Mouse (Mus musculus) small intestine, adult 2 months (tissue): ENCODE results near the gene Tk1. TPM values are rescaled to one million over a fixed set of nuclear protein-coding genes. Genes with fewer than 3 reads are reported as not detected.

Experiments used
- H3K27ac ChIP-seq: fragments of 200-500 bp; 2 replicates; pipeline ENCODE4 v1.5.1; 2012; ENCODE audit warnings: low read depth, low read length, control low read depth, inconsistent platforms; ENCODE audit not compliant: insufficient read depth
- H3K27me3 ChIP-seq: fragments of 200-500 bp; 2 replicates; pipeline ENCODE4 v1.6.1; 2012; ENCODE audit warnings: mild to moderate bottlenecking, moderate library complexity, low read length, inconsistent platforms; ENCODE audit not compliant: control insufficient read depth, insufficient read depth
- H3K36me3 ChIP-seq: fragments of 200-500 bp; 2 replicates; pipeline ENCODE4 v1.6.1; 2012; ENCODE audit warnings: mild to moderate bottlenecking, low read length, control low read depth, inconsistent platforms; ENCODE audit not compliant: control insufficient read depth, insufficient read depth
- H3K4me1 ChIP-seq: fragments of 200-500 bp; 2 replicates; pipeline ENCODE4 v1.6.1; 2012; ENCODE audit warnings: low read length, inconsistent platforms, mixed read lengths; ENCODE audit not compliant: control insufficient read depth, insufficient read depth, insufficient read length
- H3K4me3 ChIP-seq: fragments of 200-500 bp; 2 replicates; pipeline ENCODE4 v1.5.1; 2012; ENCODE audit warnings: low read depth, mild to moderate bottlenecking, control low read depth, inconsistent platforms, low read length, moderate library complexity
- CTCF ChIP-seq: fragments of 200-500 bp; IDR thresholded peaks from 2 replicates; pipeline ENCODE4 v1.5.1; 2012; ENCODE audit warnings: low read depth, mild to moderate bottlenecking, control low read depth, inconsistent platforms, low read length, moderate library complexity, mixed read lengths; ENCODE audit not compliant: insufficient replicate concordance, insufficient read length; ENCODE audit errors: extremely low read depth
- POLR2A ChIP-seq: fragments of 200-500 bp; IDR thresholded peaks from 2 replicates; pipeline ENCODE4 v1.6.1; 2012; ENCODE audit warnings: low read depth, mild to moderate bottlenecking, control low read depth, inconsistent platforms, low read length, moderate library complexity
- WGBS: fragments of 180-500 bp; shearing (Covaris S2); methylation state at CpG from one replicate; pipeline ENCODE4 v1.1.7; 2018; 5-methylcytosine and 5-hydroxymethylcytosine counted together
- polyA plus RNA-seq: library from polyadenylated mRNA; depleted of rRNA; stranded (reverse); fragments of >200 nt; gene quantifications from 2 replicates; pipeline ENCODE4 v1.2.3, GENCODE M21; 2012

Gene Tk1
- polyA plus RNA-seq, 1 experiment: 52.2 TPM

- peaks cover 28% of the 10 kb centered on the region for H3K4me1 ChIP-seq
- H3K27me3 ChIP-seq: no peaks in the 10 kb centered on the region
- H3K4me3 ChIP-seq: peak overlapping the region; percentile 80
- TF ChIP-seq CTCF: peak; percentile 31; the same call in 1 of the 2 replicates
- TF ChIP-seq POLR2A: no peak
- peaks cover 1% of the 10 kb centered on the region for H3K36me3 ChIP-seq
- peak overlapping the region; percentile 58; the same call in 1 of the 2 replicates for H3K27ac ChIP-seq
- 47% methylated on average over 31 of the region's 31 CpGs for WGBS
Measured at GRCm38 (mm10) chr11:117783089-117783488, 42.8 kb downstream of the Tk1 start.

GRCm38 (mm10) chr11:117782705-117783034 lies 43.2 kb downstream of the Tk1 start:
- Histone ChIP-seq H3K4me3 (peak overlapping the region; percentile 80), H3K27me3 (no peaks in the 10 kb centered on the region), H3K36me3 (peaks cover 5% of the 10 kb centered on the region), H3K27ac (peak overlapping the region; percentile 58), H3K4me1 (peaks cover 31% of the 10 kb centered on the region)
- 0 out of 2 replicates have a peak, but pooled peaks have one; percentile 13 for TF ChIP-seq POLR2A
- no peak for TF ChIP-seq CTCF
- 81% methylated on average over 9 of the region's 9 CpGs for WGBS

- Histone ChIP-seq H3K27ac (peak within 1 kb of the TSS; percentile 97), H3K4me1 (peaks cover 31% of the 10 kb centered on the region), H3K4me3 (peak within 1 kb of the TSS; percentile 80), H3K36me3 (peaks cover 9% of the 10 kb centered on the region), H3K27me3 (no peaks in the 10 kb centered on the region)
- TF ChIP-seq POLR2A (0 out of 2 replicates have a peak, but pooled peaks have one; percentile 9), CTCF (no peak)
- WGBS: 68% methylated on average over 24 of the region's 24 CpGs
Measured at GRCm38 (mm10) chr11:117781993-117782704, 43.7 kb downstream of the Tk1 start, which contains the start of the genes Tmc8 and Tmc6. Gene Tmc8 (plus strand): TSS chr11:117782076. Gene Tmc6 (minus strand): TSS chr11:117782198.

- Histone ChIP-seq H3K4me3 (peak overlapping the region; percentile 80), H3K4me1 (peaks cover 31% of the 10 kb centered on the region)
- WGBS: 6% methylated on average over 18 of the region's 18 CpGs
Measured at GRCm38 (mm10) chr11:117781199-117781821, 44.6 kb downstream of the Tk1 start.

DNA sequence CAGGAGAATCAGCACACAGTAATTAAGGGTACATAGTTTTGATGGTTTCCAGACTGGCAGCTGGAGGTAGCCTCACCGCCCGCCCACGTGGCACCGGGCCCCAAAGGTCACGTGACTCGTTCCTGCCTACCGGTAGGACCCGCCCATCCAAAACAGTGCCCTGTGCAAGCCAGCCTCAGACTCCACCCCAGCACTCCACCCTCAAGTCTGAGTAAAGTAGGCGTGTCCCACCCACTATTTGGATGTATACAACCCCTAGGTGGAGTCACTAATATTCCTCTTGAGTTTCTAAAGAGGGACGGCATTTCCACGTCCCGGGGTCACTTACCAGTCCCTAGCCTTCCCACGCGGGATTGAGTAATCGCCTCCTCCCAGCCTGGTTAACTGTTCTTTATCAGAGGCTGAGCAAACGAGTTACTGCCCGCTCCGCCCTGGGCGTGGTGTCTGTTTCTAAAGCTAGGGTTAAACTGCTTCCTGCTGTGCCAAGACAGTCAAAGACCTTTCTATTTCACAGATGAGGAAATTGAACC lies 45.2 kb downstream of the Tk1 start:
- H3K27ac ChIP-seq: peak overlapping the region; percentile 97
- TF ChIP-seq POLR2A (no peak), CTCF (no peak)

More at GRCm38 (mm10) chr11:117781199-117781821, 44.6 kb downstream of the Tk1 start:
- TF ChIP-seq CTCF: no peak
- TF ChIP-seq POLR2A: peak; percentile 26; the same call in 1 of the 2 replicates
- Histone ChIP-seq H3K36me3 (peaks cover 11% of the 10 kb centered on the region), H3K27me3 (no peaks in the 10 kb centered on the region), H3K27ac (peak overlapping the region; percentile 97)

DNA sequence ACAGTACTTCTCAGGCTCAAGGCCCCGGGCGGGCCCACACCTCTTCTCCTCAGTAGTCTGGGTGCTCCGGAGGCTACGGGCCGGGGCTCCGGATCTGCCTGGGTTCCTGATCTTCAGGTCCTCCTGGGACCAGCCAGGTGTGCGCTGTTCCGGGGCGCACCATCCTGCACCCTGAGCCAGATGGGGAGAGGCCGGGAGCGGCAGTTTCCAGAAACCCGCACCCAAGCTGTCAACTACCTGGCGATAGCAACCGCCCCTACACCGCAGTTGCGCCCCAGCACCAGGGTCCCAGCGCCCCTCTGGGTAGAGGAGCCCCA lies 45.7 kb downstream of the Tk1 start:
- Histone ChIP-seq H3K4me3 (peak overlapping the region; percentile 80), H3K27me3 (no peaks in the 10 kb centered on the region), H3K4me1 (peaks cover 31% of the 10 kb centered on the region), H3K27ac (peak overlapping the region; percentile 97), H3K36me3 (peaks cover 21% of the 10 kb centered on the region)
- TF ChIP-seq CTCF: no peak
- TF ChIP-seq POLR2A: no peak
- WGBS: under 1% methylated on average over 17 of the region's 17 CpGs

More for the DNA sequence above, 45.2 kb downstream of the Tk1 start:
- H3K4me3 ChIP-seq: peak overlapping the region; percentile 80
- peaks cover 31% of the 10 kb centered on the region for H3K4me1 ChIP-seq
- H3K27me3 ChIP-seq: no peaks in the 10 kb centered on the region
- WGBS: 2% methylated on average over 19 of the region's 19 CpGs
- peaks cover 17% of the 10 kb centered on the region for H3K36me3 ChIP-seq
